Mouse (Mus musculus): Measurements from ENCODE around the gene Il1f10.

DNA sequence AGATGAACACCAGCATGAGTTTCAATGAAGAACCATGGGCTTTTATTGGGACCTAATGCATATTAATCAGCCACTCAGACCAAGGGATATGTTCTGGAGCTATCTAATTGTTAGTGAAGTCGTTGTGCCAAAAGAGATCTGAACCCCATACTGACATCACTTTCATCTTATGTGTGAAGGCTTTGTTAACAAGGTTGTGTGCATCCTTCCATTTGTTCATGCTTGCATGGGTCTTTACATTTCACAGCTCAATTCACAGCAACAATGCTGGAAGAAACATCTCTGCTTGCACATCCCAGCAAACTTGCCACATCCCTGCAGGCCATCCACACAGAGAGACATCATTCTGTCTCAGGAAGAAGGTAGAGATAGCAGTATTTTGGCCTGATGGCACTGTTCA, 15.8 kb upstream of the Il1f10 start:
- TF ChIP-seq CTCF (IDR thresholded peaks at IDR 0.05; ENCODE audit: control insufficient read depth, insufficient read depth, insufficient replicate concordance, low read depth, low read length) (no peak), POLR2A (IDR thresholded peaks at IDR 0.05; ENCODE audit: control insufficient read depth, low read depth, low read length) (no peak)
